ENCODE assay signal across 8 mouse cellular contexts in the genomic region with DNA sequence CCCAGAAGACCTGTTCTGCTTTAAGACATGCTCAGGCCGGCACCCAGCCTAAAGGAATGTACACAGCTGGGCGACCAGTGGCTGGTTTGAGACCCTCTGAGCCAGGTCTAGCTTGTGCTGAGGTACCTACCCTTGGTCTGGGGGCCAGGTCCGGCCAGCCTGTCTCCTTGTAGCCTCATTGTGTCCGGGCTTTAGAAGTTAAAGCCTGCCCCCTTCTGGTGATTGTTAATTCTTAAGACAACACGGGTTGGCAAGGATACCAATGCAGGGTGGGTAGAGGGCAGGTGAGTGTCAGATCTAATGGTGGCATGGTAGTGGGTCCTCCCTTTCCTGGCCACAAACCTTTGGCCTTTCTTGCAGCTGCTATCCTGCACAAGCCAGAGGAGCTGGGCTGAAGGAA.
DNase-seq lines count a peak whose midpoint lies in the region; ATAC-seq lines count a peak whose summit lies in the region.

No protein-coding gene starts in this region.

- H3K9me3 ChIP-seq in heart, embryonic 11.5 days (replicated peaks; ENCODE audit: control insufficient read depth, low read length): peaks cover 2% of the 10 kb centered on the region; the same call in 1 of the 2 replicates
- 0 out of 2 replicates have a peak, but pooled peaks cover 4% of the 10 kb centered on the region for H3K9me3 ChIP-seq in embryonic facial prominence, embryonic 14.5 days (ENCODE audit: control insufficient read depth, low read length)
- peaks cover under 1% of the 10 kb centered on the region; the same call in 1 of the 2 replicates for H3K9me3 ChIP-seq in limb, embryonic 11.5 days (ENCODE audit: control insufficient read depth, low read length)

- no peak for ATAC-seq in heart, embryonic 11.5 days (replicated peaks; ENCODE audit: insufficient number of reproducible peaks, low FRiP score, low TSS enrichment)
- peak; percentile 70 for ATAC-seq in embryonic facial prominence, embryonic 14.5 days (ENCODE audit: low read depth)
- no peak; the same call in 1 of the 2 replicates for ATAC-seq in limb, embryonic 11.5 days (ENCODE audit: insufficient number of reproducible peaks, low FRiP score, low TSS enrichment, low read depth)
- no peak for ATAC-seq in erythroid progenitor cell, adult 5-6 weeks (replicated peaks; ENCODE audit: low FRiP score, poor library complexity, severe bottlenecking)

- H3K27me3 ChIP-seq in heart, embryonic 11.5 days (ENCODE audit: control insufficient read depth, insufficient read depth, low read length): no peaks in the 10 kb centered on the region
- no peaks in the 10 kb centered on the region for H3K27me3 ChIP-seq in embryonic facial prominence, embryonic 14.5 days (replicated peaks; ENCODE audit: control insufficient read depth, insufficient read depth, low read length)
- H3K27me3 ChIP-seq in limb, embryonic 11.5 days (ENCODE audit: control insufficient read depth, insufficient read depth, low read length): no peaks in the 10 kb centered on the region

- no peak overlapping the region for H3K4me3 ChIP-seq in heart, embryonic 11.5 days (ENCODE audit: low read depth, low read length)
- no peak overlapping the region for H3K4me3 ChIP-seq in embryonic facial prominence, embryonic 14.5 days (ENCODE audit: low read depth, low read length)
- no peak overlapping the region for H3K4me3 ChIP-seq in limb, embryonic 11.5 days (ENCODE audit: low read depth, low read length)

- no peaks in the 10 kb centered on the region; the same call in 1 of the 2 replicates for H3K36me3 ChIP-seq in heart, embryonic 11.5 days (ENCODE audit: control insufficient read depth, insufficient read depth, low read length)
- H3K36me3 ChIP-seq in embryonic facial prominence, embryonic 14.5 days (ENCODE audit: control insufficient read depth, insufficient read depth, low read length): no peaks in the 10 kb centered on the region
- H3K36me3 ChIP-seq in limb, embryonic 11.5 days (ENCODE audit: control insufficient read depth, insufficient read depth, low read length): no peaks in the 10 kb centered on the region

- peak; percentile 37 to 64 for DNase-seq in heart, adult 18-20 months
- peak; percentile 55 for DNase-seq in adrenal gland, postnatal 14 days
- peak; percentile 79 for DNase-seq in embryonic facial prominence, embryonic 14.5 days (ENCODE audit: low spot score)
- DNase-seq in hindlimb bud, embryonic 11.5 days (ENCODE audit: extremely low spot score, low read depth, low spot score): peak; percentile 47
- DNase-seq in limb, embryonic 11.5 days (ENCODE audit: low spot score): peak; percentile 69
- peak; percentile 13 for DNase-seq in retina, adult 2 months (ENCODE audit: low read depth, low spot score)

- WGBS in heart, embryonic 11.5 days (ENCODE audit: insufficient replicate concordance): 17% methylated on average over 5 of the region's 5 CpGs
- 12% methylated on average over 5 of the region's 5 CpGs for WGBS in embryonic facial prominence, embryonic 14.5 days
- 18% methylated on average over 5 of the region's 5 CpGs for WGBS in limb, embryonic 11.5 days

- no peak overlapping the region for H3K27ac ChIP-seq in heart, embryonic 11.5 days (ENCODE audit: low read depth, low read length)
- H3K27ac ChIP-seq in embryonic facial prominence, embryonic 14.5 days (replicated peaks; ENCODE audit: low read depth, low read length): no peak overlapping the region
- no peak overlapping the region for H3K27ac ChIP-seq in limb, embryonic 11.5 days (replicated peaks; ENCODE audit: low read depth, low read length)

- H3K9ac ChIP-seq in heart, embryonic 11.5 days (ENCODE audit: low read depth, low read length): no peak overlapping the region
- H3K9ac ChIP-seq in embryonic facial prominence, embryonic 14.5 days (ENCODE audit: low read depth, low read length): no peak overlapping the region
- H3K9ac ChIP-seq in limb, embryonic 11.5 days (ENCODE audit: low read length): no peak overlapping the region

- H3K4me1 ChIP-seq in heart, embryonic 11.5 days (ENCODE audit: control insufficient read depth, insufficient read depth, low read length): no peaks in the 10 kb centered on the region
- 0 out of 2 replicates have a peak, but pooled peaks cover 4% of the 10 kb centered on the region for H3K4me1 ChIP-seq in embryonic facial prominence, embryonic 14.5 days (ENCODE audit: control insufficient read depth, insufficient read depth, low read length)
- no peaks in the 10 kb centered on the region for H3K4me1 ChIP-seq in limb, embryonic 11.5 days (ENCODE audit: control insufficient read depth, insufficient read depth, low read length)

- no peak overlapping the region for H3K4me2 ChIP-seq in heart, embryonic 11.5 days
- no peak overlapping the region for H3K4me2 ChIP-seq in embryonic facial prominence, embryonic 14.5 days (ENCODE audit: low read depth, low read length)
- H3K4me2 ChIP-seq in limb, embryonic 11.5 days (ENCODE audit: low read depth, severe bottlenecking): no peak overlapping the region

Comparison
In these comparisons a context has a peak if more than half of its experiments do, and no peak if none do; other contexts are left out.
1. DNase-seq: peak in every context shown above with its lines; median percentile 79 in embryonic facial prominence, embryonic 14.5 days; 69 in limb, embryonic 11.5 days; 55 in adrenal gland, postnatal 14 days; 50 in heart, adult 18-20 months; 47 in hindlimb bud, embryonic 11.5 days; 13 in retina, adult 2 months.